Mouse (Mus musculus): ENCODE results near the gene C130050O18Rik.

C130050O18Rik gene

DNA sequence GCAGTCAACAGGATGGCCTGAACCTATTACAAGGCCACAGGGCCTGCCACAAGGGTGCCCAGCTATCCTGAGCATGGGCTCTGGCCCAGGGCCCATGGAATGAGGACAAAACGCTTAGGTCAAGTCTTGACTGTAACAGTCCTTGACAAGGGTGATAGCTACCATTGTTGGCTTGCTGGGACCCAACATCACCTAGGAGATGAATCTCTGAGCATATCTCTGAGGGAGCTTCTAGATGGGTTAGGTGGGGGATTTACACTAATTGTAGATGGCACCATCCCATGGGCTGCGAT, 36.6 kb downstream of the C130050O18Rik start:
- DNase-seq (ENCODE audit: low read depth, low spot score) = no peak
- Histone ChIP-seq H3K36me3 (ENCODE audit: control insufficient read depth, insufficient read depth, low read length, poor library complexity, severe bottlenecking) (no peaks in the 10 kb centered on the region), H3K27me3 (ENCODE audit: control insufficient read depth, insufficient read depth, low read length, poor library complexity, severe bottlenecking) (no peaks in the 10 kb centered on the region)

DNA sequence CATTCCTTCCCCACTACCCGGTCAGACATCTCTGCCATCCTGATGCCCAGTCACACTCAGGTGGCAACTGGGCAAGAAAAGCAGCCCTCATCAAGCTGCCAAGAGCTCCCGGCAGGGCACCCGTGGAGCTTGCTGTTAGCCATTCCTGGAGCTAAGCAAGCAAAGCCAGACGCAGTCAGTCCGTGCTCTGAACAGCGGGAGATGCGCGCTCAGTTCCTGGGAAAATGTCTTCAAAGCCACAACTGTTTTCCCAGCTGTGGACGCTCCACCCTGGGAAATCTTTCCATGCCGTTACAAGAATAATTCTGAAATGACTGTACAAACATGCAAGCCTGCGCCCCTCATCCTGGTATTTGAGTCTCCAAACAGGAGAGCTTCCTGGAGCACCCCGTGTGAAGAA, 37.3 kb downstream of the C130050O18Rik start:
- no peaks in the 10 kb centered on the region for H3K27me3 ChIP-seq (ENCODE audit: control insufficient read depth, insufficient read depth, low read length, poor library complexity, severe bottlenecking)
- no peak for DNase-seq (ENCODE audit: low read depth, low spot score)
- H3K36me3 ChIP-seq (ENCODE audit: control insufficient read depth, insufficient read depth, low read length, poor library complexity, severe bottlenecking) = no peaks in the 10 kb centered on the region

DNA sequence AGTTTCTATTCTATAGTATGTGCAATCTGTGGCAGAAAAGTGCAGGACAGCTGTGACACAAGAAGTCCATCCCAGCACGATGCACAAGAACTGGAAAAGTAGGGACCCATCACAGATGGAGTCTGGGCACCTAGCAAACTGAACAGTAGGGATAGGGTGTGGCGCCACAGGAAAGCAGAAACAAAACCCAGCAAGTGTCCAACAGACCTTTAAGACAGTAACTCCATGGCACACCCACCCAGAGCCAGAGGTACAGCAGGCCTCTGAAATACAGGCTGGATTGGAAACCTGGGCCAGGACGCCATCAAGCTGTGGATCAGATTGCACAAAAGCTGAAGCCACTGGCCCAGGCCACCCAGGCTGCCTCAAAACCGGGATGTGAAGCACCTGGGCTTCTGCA, 37.9 kb downstream of the C130050O18Rik start:
- no peaks in the 10 kb centered on the region for H3K36me3 ChIP-seq (ENCODE audit: control insufficient read depth, insufficient read depth, low read length, poor library complexity, severe bottlenecking)
- H3K27me3 ChIP-seq (ENCODE audit: control insufficient read depth, insufficient read depth, low read length, poor library complexity, severe bottlenecking) = no peaks in the 10 kb centered on the region
- no peak for DNase-seq (ENCODE audit: low read depth, low spot score)

DNA sequence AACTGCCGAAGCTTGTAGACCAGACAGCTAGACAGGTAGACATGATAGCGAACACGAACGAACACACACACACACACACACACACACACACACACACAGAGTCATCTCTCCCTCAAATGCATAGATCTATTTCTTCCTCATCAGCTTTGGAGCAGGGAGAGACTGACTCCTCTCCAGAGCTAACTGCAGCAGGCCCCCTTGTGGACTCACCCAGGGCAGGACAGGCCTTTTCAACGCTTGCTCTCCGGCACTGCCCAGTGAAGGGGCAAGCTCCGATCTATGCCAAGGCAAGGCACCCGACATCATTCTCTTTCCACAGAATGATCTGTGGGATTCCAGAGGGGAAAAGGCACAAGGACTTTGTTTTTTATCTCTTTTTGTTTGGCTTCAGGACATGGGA, 40.2 kb downstream of the C130050O18Rik start:
- H3K27me3 ChIP-seq (ENCODE audit: control insufficient read depth, insufficient read depth, low read length, poor library complexity, severe bottlenecking) = no peaks in the 10 kb centered on the region
- H3K36me3 ChIP-seq (ENCODE audit: control insufficient read depth, insufficient read depth, low read length, poor library complexity, severe bottlenecking) = no peaks in the 10 kb centered on the region
- DNase-seq (ENCODE audit: low read depth, low spot score) = no peak

DNA sequence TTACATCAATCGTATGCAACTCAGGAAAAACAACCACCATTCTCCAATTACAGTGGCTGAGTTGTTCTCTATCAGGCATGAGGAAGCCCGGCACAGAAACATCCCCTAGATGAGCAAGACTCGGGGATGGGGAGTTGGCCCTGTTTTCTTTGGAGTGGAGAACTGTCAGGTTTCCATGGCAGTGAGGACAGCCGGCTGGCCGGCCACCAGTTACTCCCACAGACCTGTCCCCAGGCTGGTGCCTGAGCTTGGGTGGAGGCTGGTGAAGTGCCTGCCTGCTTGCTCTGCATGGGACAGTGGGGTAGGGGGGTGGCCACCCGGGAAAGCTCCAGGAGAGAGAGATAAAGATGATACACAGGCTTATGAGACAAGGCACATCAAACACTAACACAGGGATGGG, 42.9 kb downstream of the C130050O18Rik start:
- no peaks in the 10 kb centered on the region for H3K36me3 ChIP-seq (ENCODE audit: control insufficient read depth, insufficient read depth, low read length, poor library complexity, severe bottlenecking)
- DNase-seq (ENCODE audit: low read depth, low spot score) = no peak

DNA sequence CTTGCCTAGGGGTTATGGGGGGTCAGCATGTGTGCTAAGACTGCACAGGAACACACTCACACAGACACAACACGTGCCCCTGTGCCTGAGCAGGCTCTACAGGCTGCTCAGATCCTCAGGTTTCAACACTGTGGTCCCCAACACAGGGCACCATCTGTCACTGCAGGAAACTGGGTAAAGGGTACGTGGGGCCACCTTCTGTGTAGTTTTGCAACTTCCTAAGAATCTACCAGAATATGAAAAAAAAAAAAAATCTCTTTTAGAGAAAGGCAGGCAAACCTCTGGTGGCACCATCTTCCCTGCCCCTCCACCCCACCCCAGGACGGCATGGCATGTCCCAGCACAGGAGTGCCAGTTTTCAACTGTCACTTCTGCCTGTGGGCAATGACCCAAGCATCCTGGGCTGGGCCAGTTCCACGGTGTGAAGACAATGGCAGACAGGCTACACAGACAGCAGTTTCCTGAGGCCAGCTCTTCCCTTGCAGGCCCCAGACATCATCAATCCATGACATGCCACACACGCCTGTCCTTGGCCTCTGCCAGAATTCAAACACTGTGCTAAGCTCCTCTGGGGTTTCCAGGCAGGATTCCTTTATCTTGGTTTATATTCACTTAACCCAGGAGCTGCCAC, 44.2 kb downstream of the C130050O18Rik start:
- peak; percentile 49 for DNase-seq (ENCODE audit: low read depth, low spot score)

More for the DNA sequence above, 42.9 kb downstream of the C130050O18Rik start:
- no peaks in the 10 kb centered on the region for H3K27me3 ChIP-seq (ENCODE audit: control insufficient read depth, insufficient read depth, low read length, poor library complexity, severe bottlenecking)

DNA sequence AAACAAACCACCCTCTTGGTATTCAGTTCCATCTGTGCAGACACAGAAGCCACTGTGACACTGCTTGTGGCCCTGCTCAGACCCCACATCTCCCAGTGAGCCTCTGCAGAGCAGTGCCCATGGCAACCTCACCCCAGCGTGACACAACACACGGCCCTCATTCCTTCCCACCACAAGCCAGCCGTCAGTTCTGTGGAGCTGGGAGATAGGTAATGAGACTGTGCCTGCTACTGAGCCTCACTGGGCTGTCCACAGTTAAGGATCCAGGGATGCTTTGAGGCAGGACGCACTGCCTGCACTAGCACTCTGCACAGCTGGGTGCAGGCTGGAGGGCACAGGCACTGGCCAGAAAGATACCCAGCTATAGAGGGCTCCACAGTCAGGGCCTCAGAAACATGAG, 44.8 kb downstream of the C130050O18Rik start:
- peak; percentile 37 for DNase-seq (ENCODE audit: low read depth, low spot score)
- Histone ChIP-seq H3K36me3 (ENCODE audit: control insufficient read depth, insufficient read depth, low read length, poor library complexity, severe bottlenecking) (no peaks in the 10 kb centered on the region), H3K27me3 (ENCODE audit: control insufficient read depth, insufficient read depth, low read length, poor library complexity, severe bottlenecking) (no peaks in the 10 kb centered on the region)

More for the DNA sequence above, 44.2 kb downstream of the C130050O18Rik start:
- no peaks in the 10 kb centered on the region for H3K27me3 ChIP-seq (ENCODE audit: control insufficient read depth, insufficient read depth, low read length, poor library complexity, severe bottlenecking)
- H3K36me3 ChIP-seq (ENCODE audit: control insufficient read depth, insufficient read depth, low read length, poor library complexity, severe bottlenecking) = no peaks in the 10 kb centered on the region

DNA sequence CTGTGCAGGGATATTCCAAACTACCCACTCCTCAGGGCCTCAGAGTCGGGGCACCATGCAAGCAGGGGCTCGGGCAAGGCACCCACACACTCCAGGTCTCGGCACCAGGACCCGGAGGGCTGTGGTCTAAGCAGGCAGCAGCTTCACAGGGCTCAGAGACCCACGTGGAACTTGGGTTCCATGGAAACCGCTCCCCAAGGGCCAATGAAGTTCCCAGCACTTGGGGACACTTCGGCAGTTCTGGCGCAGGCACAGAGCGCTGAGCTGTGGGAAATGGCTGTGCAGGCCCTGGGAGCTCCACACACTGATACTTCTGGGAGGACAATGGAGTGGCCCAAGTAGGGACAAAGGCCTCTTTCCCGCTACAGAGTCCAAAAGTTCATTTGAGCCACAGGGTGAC, 48.0 kb downstream of the C130050O18Rik start:
- DNase-seq (ENCODE audit: low read depth, low spot score) = no peak
- Histone ChIP-seq H3K36me3 (ENCODE audit: control insufficient read depth, insufficient read depth, low read length, poor library complexity, severe bottlenecking) (no peaks in the 10 kb centered on the region), H3K27me3 (ENCODE audit: control insufficient read depth, insufficient read depth, low read length, poor library complexity, severe bottlenecking) (no peaks in the 10 kb centered on the region)

DNA sequence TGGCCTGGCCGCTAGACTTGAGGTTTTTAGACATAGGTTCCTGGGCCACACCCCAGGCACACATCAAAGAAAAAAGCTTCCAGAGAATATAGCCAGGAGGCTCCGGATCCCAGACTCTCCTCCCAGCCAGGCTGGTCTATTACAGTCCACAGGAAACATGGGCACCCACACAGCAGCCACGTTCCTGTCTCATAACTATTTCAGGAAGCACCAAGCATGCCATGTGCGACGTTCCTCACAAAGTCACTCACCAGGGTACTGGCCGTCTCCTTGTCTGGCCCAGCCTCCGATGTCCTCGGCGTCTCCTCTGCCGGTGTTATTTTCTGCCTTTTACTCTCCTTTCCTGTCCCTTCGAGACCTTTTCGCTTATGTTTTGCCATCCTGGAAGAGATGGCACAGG, 50.1 kb downstream of the C130050O18Rik start:
- no peak for DNase-seq (ENCODE audit: low read depth, low spot score)
- no peaks in the 10 kb centered on the region for H3K27me3 ChIP-seq (ENCODE audit: control insufficient read depth, insufficient read depth, low read length, poor library complexity, severe bottlenecking)
- no peaks in the 10 kb centered on the region for H3K36me3 ChIP-seq (ENCODE audit: control insufficient read depth, insufficient read depth, low read length, poor library complexity, severe bottlenecking)

DNA sequence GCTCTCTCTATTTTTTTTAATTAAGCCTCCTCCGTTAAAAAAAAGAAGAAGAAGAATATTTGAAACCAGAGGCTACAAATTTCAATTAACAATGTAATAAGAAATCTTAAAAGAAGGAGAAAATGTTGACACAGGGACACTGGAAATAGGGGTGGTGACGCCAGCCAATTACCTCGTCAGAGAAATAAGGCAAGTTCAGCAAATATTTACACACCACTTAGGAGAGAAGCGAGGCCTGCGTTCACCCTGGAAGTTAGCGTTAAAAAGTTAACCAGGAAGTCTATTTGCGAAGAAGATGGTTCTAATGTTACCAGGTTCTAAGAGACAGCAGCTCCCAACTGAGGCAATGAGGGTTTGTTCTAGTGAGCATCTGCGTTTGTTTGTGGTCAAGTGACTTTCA, 52.2 kb downstream of the C130050O18Rik start:
- no peak for DNase-seq (ENCODE audit: low read depth, low spot score)
- no peaks in the 10 kb centered on the region for H3K36me3 ChIP-seq (ENCODE audit: control insufficient read depth, insufficient read depth, low read length, poor library complexity, severe bottlenecking)
- H3K27me3 ChIP-seq (ENCODE audit: control insufficient read depth, insufficient read depth, low read length, poor library complexity, severe bottlenecking) = no peaks in the 10 kb centered on the region

DNA sequence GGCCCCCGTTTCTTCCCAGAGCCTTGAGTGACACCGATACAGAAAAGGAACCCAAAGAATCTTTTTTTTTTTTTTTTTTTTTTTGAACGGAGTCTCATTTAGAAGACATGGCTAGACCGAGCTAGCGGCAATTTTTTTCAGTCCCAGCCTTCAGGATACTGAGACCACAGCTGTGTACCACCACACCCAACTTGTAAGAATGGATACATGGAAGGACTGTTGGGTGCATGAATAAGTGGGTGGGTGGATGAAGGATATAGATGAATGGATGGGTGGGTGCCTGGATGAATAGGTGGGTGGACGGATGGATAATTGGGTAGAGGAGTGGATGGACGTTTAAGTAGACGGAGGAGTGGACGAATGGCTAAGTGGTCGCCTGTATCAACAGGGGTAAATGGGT, 54.9 kb downstream of the C130050O18Rik start:
- Histone ChIP-seq H3K36me3 (ENCODE audit: control insufficient read depth, insufficient read depth, low read length, poor library complexity, severe bottlenecking) (no peaks in the 10 kb centered on the region), H3K27me3 (ENCODE audit: control insufficient read depth, insufficient read depth, low read length, poor library complexity, severe bottlenecking) (no peaks in the 10 kb centered on the region)
- no peak for DNase-seq (ENCODE audit: low read depth, low spot score)

DNA sequence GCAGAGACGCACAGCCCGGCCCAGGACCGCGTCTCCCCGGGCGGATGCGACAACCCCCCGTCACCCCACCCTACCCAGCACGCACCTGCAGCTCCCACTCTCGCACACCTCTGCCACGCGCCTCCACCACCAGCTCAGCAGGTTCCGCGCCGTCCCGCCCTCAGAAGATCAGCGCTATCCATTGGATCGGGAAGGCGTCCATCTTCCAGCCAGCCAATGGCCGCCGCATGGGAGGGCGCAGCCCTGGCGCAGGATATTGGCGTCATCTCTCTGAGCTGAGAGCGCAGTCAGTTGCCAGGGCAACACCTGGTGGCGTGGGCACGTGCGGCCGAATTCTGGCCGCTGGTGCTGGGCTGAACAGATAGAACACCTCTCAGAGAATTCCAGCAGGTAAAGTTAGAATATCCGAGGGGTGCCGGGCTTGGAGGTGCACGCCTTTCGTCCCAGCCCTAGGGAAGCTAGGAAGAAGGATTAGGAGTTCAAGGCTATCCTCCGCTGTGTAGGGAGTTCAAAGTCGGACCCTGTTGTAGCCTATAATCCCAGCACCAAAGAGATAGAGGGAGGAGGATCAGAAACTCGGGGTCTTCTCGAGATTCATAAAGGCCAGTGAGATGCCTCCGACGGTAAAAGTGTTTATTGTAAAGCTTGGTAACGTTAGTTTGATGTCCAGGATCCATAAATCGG, 55.4 kb downstream of the C130050O18Rik start, which contains the start of gene 3110082I17Rik:
TSS of gene 3110082I17Rik (minus strand) at position 144 of the 684 bp plus-strand sequence.
- peak; percentile 98 for DNase-seq (ENCODE audit: low read depth, low spot score)
- Histone ChIP-seq H3K36me3 (ENCODE audit: control insufficient read depth, insufficient read depth, low read length, poor library complexity, severe bottlenecking) (no peaks in the 10 kb centered on the region), H3K27me3 (ENCODE audit: control insufficient read depth, insufficient read depth, low read length, poor library complexity, severe bottlenecking) (no peaks in the 10 kb centered on the region)

DNA sequence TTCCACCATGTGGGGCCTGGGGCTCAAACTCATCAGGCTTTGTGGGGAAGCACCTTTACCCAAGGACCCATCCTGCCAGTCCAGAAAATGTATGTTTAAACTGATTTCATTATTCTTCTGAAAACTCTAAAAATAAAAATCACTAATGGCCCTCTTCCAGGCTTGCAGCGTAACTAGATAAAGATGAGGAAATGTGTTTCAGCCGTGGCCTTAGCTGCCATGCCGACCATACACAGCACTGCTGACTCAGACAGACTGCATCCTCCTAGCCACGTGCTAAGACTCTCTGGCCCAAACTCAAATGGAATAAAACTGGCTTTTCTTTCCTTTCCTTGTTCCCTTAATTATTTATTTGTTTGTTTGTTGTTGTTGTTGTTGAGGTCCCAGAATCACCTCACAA, 59.8 kb downstream of the C130050O18Rik start:
- H3K27me3 ChIP-seq (ENCODE audit: control insufficient read depth, insufficient read depth, low read length, poor library complexity, severe bottlenecking) = no peaks in the 10 kb centered on the region
- H3K36me3 ChIP-seq (ENCODE audit: control insufficient read depth, insufficient read depth, low read length, poor library complexity, severe bottlenecking) = no peaks in the 10 kb centered on the region
- DNase-seq (ENCODE audit: low read depth, low spot score) = no peak
